ENCODE assay signal across 13 mouse cellular contexts in genomic region chr15:5446040-5446755, GRCm38 (mm10).
A peak's percentile ranks its signal among the peaks of the same experiment; 100 is the strongest.
DNase-seq lines count a peak whose midpoint lies in the region; ATAC-seq and TF ChIP-seq lines count a peak whose summit lies in the region.
"Had no signal": no experiment of that assay in that cellular context is flagged by ENCODE, and none has a peak within 500 bp of the region (broad histone marks: within the 10 kb centered on the region; RNA-seq: fewer than 3 reads in every experiment).

No protein-coding gene starts in this region.

- H3K9ac ChIP-seq in liver, adult 2 months (ENCODE audit: low read depth, low read length) = no peak overlapping the region
- no peak overlapping the region for H3K9ac ChIP-seq in liver, embryonic 12.5 days
- no peak overlapping the region for H3K9ac ChIP-seq in MEL (ENCODE audit: control insufficient read depth, low read depth, low read length, poor library complexity, severe bottlenecking)
- H3K9ac ChIP-seq: hindbrain, embryonic 14.5 days; limb, embryonic 13.5 days; neural tube, embryonic 15.5 days had no signal

- no peak for ATAC-seq in liver, embryonic 12.5 days
- peak; percentile 98 for ATAC-seq in megakaryocyte progenitor cell, adult 5-6 weeks (replicated peaks; ENCODE audit: poor library complexity)

- TF ChIP-seq EP300 in MEL (IDR thresholded peaks at IDR 0.05; ENCODE audit: low read depth in 1 of 2, low read length in 2 of 2) = peak; percentile 10 to 26; a peak in 2 of 4 replicates

- no peak for TF ChIP-seq CTCF in liver, adult 2 months (IDR thresholded peaks at IDR 0.05; ENCODE audit: low read depth, low read length)
- TF ChIP-seq CTCF in MEL (IDR thresholded peaks at IDR 0.05 in 2 of 3, conservative IDR thresholded peaks at IDR 0.05 in 1 of 3; ENCODE audit: control insufficient read depth in 1 of 3, insufficient read depth in 1 of 3, low read depth in 2 of 3, low read length in 3 of 3, poor library complexity in 1 of 3, severe bottlenecking in 1 of 3) = no peak

- H3K4me1 ChIP-seq in liver, adult 2 months (ENCODE audit: control insufficient read depth, insufficient read depth, low read length) = no peaks in the 10 kb centered on the region
- no peaks in the 10 kb centered on the region for H3K4me1 ChIP-seq in liver, embryonic 12.5 days
- H3K4me1 ChIP-seq in MEL (ENCODE audit: control insufficient read depth in 1 of 2, insufficient read depth in 2 of 2, low read length in 2 of 2) = peaks cover 0 to 5% of the 10 kb centered on the region in 2 experiments; a peak in 1 of 4 replicates
- H3K4me1 ChIP-seq: neural tube, embryonic 15.5 days had no signal

- WGBS in liver, adult 2 months = 79% methylated on average over 9 of the region's 9 CpGs
- WGBS in liver, embryonic 12.5 days (ENCODE audit: insufficient replicate concordance) = 45% methylated on average over 9 of the region's 9 CpGs

- TF ChIP-seq RAD21 in MEL (IDR thresholded peaks at IDR 0.05; ENCODE audit: low read depth, low read length) = no peak

- H3K36me3 ChIP-seq in liver, adult 2 months (ENCODE audit: control insufficient read depth, insufficient read depth, low read length) = no peaks in the 10 kb centered on the region
- H3K36me3 ChIP-seq in liver, embryonic 12.5 days = no peaks in the 10 kb centered on the region
- peaks cover 0 to 4% of the 10 kb centered on the region in 2 experiments; a peak in 2 of 4 replicates for H3K36me3 ChIP-seq in MEL (ENCODE audit: control insufficient read depth in 1 of 2, insufficient read depth in 2 of 2, low read length in 2 of 2)
- H3K36me3 ChIP-seq: limb, embryonic 13.5 days; neural tube, embryonic 15.5 days had no signal

- intact Hi-C loops in left cerebral cortex, postnatal 14 days (cut with DNase I) = no loop called here

- H3K79me2 ChIP-seq in liver, adult 2 months (ENCODE audit: control insufficient read depth, insufficient read depth, low read length) = no peaks in the 10 kb centered on the region
- H3K79me2 ChIP-seq in MEL (ENCODE audit: control insufficient read depth, insufficient read depth, low read length, poor library complexity) = no peaks in the 10 kb centered on the region

- H3K4me2 ChIP-seq in liver, embryonic 12.5 days = no peak overlapping the region
- H3K4me2 ChIP-seq: hindbrain, embryonic 14.5 days; limb, embryonic 13.5 days; midbrain, embryonic 11.5 days; neural tube, embryonic 15.5 days had no signal

- no peaks in the 10 kb centered on the region for H3K27me3 ChIP-seq in liver, adult 2 months (ENCODE audit: control insufficient read depth, insufficient read depth, low read length)
- H3K27me3 ChIP-seq in liver, embryonic 12.5 days (replicated peaks) = no peaks in the 10 kb centered on the region
- H3K27me3 ChIP-seq in MEL (ENCODE audit: control insufficient read depth in 1 of 2, insufficient read depth in 2 of 2, low read length in 2 of 2) = no peaks in the 10 kb centered on the region
- H3K27me3 ChIP-seq: limb, embryonic 13.5 days; neural tube, embryonic 15.5 days had no signal

- no peak overlapping the region for H3K27ac ChIP-seq in liver, adult 2 months (replicated peaks; ENCODE audit: insufficient read depth, low read depth, low read length)
- H3K27ac ChIP-seq in liver, embryonic 12.5 days = no peak overlapping the region
- no peak overlapping the region for H3K27ac ChIP-seq in MEL (ENCODE audit: control insufficient read depth, low read depth, low read length)
- H3K27ac ChIP-seq: hindbrain, embryonic 14.5 days; limb, embryonic 13.5 days; neural tube, embryonic 15.5 days had no signal

- H3K9me3 ChIP-seq in liver, embryonic 12.5 days (replicated peaks) = no peaks in the 10 kb centered on the region
- H3K9me3 ChIP-seq in MEL (replicated peaks; ENCODE audit: insufficient read depth, low read length) = no peaks in the 10 kb centered on the region
- H3K9me3 ChIP-seq: limb, embryonic 13.5 days; neural tube, embryonic 15.5 days had no signal

- DNase-seq in liver, adult 2 months (ENCODE audit: extremely low read depth, low read depth, low spot score) = peak; percentile 21
- DNase-seq in A20 (ENCODE audit: low read depth, low spot score) (peak; percentile 88), MEL (ENCODE audit: low read depth, low spot score) (peak; percentile 47)
- DNase-seq in left cerebral cortex, postnatal 14 days (ENCODE audit: low spot score in 2 of 2) = no peak
- DNase-seq in cerebellum, adult 9-11 months = no peak
- DNase-seq: cerebellum, postnatal 36 days; gastrocnemius, postnatal 36 days had no signal

- TF ChIP-seq POLR2A in liver, adult 2 months (IDR thresholded peaks at IDR 0.05; ENCODE audit: extremely low read depth, insufficient read depth, low read length) = no peak
- no peak for TF ChIP-seq POLR2A in MEL (IDR thresholded peaks at IDR 0.05; ENCODE audit: control insufficient read depth in 1 of 2, insufficient read depth in 1 of 2, low read depth in 1 of 2, low read length in 2 of 2, poor library complexity in 1 of 2)

- no peak overlapping the region for H3K4me3 ChIP-seq in liver, adult 2 months (ENCODE audit: insufficient read depth, low read depth, low read length)
- no peak overlapping the region for H3K4me3 ChIP-seq in liver, embryonic 12.5 days
- no peak overlapping the region for H3K4me3 ChIP-seq in MEL (ENCODE audit: control insufficient read depth in 1 of 2, insufficient read depth in 1 of 2, low read depth in 2 of 2, low read length in 2 of 2)
- H3K4me3 ChIP-seq: limb, embryonic 13.5 days; neural tube, embryonic 15.5 days had no signal

TF ChIP-seq in MEL, 35 proteins besides CTCF, POLR2A, EP300 and RAD21:
- TF ChIP-seq NELFE (IDR thresholded peaks at IDR 0.05; ENCODE audit: low read depth, low read length) (no peak), E2F4 (IDR thresholded peaks at IDR 0.05; ENCODE audit: borderline replicate concordance, low read depth, low read length) (no peak), GATA1 (IDR thresholded peaks at IDR 0.05; ENCODE audit: low read depth, low read length) (peak; percentile 58; the same call in 1 of the 2 replicates), ETS1 (IDR thresholded peaks at IDR 0.05; ENCODE audit: low read depth, low read length) (peak; percentile 77), MEF2A (IDR thresholded peaks at IDR 0.05; ENCODE audit: extremely low read depth, insufficient replicate concordance, low read depth, low read length, poor library complexity, severe bottlenecking) (peak; percentile 92; the same call in 1 of the 2 replicates), ELF1 (IDR thresholded peaks at IDR 0.05; ENCODE audit: low read depth, low read length) (0 out of 2 replicates have a peak, but pooled peaks have one; percentile 4), JUND (IDR thresholded peaks at IDR 0.05; ENCODE audit: low read depth, low read length) (no peak)

Comparison
In these comparisons a context has a peak if more than half of its experiments do, and no peak if none do; other contexts are left out.
1. DNase-seq: peak in liver, adult 2 months (single experiment), A20 (single experiment) and MEL (single experiment); none in left cerebral cortex, postnatal 14 days (0 of 2) and cerebellum, adult 9-11 months (single experiment).